Mouse (Mus musculus) lung, embryonic 16.5 days (tissue): Measurements from ENCODE around the gene Sirt6. TPM values are rescaled to one million over a fixed set of nuclear protein-coding genes. Genes with fewer than 3 reads are reported as not detected.
"Not testable (repeated sequence)": the region's sequence is repeated elsewhere in the genome, so short reads cannot be mapped to it uniquely, and the experiment has no call there.

Experiments used
- ATAC-seq: fragments of 200-750 bp; cut with Nextera tagmentation; 2 replicates; pipeline ENCODE4 v1.8.0; 2017; ENCODE audit warnings: low read depth, mild to moderate bottlenecking, moderate library complexity
- H3K27ac ChIP-seq: fragments of 300-500 bp; sonication (generic); 2 replicates; pipeline ENCODE4 v1.5.1; 2014; ENCODE audit warnings: mild to moderate bottlenecking, control low read depth, low read length
- H3K27me3 ChIP-seq: fragments of 300-500 bp; sonication (generic); 2 replicates; pipeline ENCODE4 v1.6.1; 2014; ENCODE audit warnings: low read depth, low read length, mixed read lengths; ENCODE audit not compliant: control insufficient read depth, insufficient read depth
- H3K36me3 ChIP-seq: fragments of 300-500 bp; sonication (generic); 2 replicates; pipeline ENCODE4 v1.6.1; 2014; ENCODE audit warnings: low read length; ENCODE audit not compliant: control insufficient read depth, insufficient read depth
- H3K4me1 ChIP-seq: fragments of 300-500 bp; sonication (generic); replicated peaks from 2 replicates; pipeline ENCODE4 v1.6.1; 2014; ENCODE audit warnings: low read length, mixed read lengths; ENCODE audit not compliant: control insufficient read depth, insufficient read depth
- H3K4me2 ChIP-seq: fragments of 300-500 bp; sonication (generic); 2 replicates; pipeline ENCODE4 v1.6.1; 2014; ENCODE audit warnings: low read depth, low read length, control low read depth
- H3K4me3 ChIP-seq: fragments of 300-500 bp; sonication (generic); 2 replicates; pipeline ENCODE4 v1.5.1; 2014; ENCODE audit warnings: mild to moderate bottlenecking, low read length, control low read depth
- H3K9ac ChIP-seq: fragments of 300-500 bp; sonication (generic); 2 replicates; pipeline ENCODE4 v1.6.1; 2014; ENCODE audit warnings: low read length, control low read depth
- H3K9me3 ChIP-seq: fragments of 300-500 bp; sonication (generic); 2 replicates; pipeline ENCODE4 v1.6.1; 2016; ENCODE audit warnings: low read length; ENCODE audit not compliant: control insufficient read depth
- WGBS: fragments of 180-500 bp; shearing (Covaris S2); extraction: QIAGEN DNeasy Blood & Tissue Kit; methylation state at CpG from one replicate; pipeline ENCODE4 v1.1.7; 2014; 5-methylcytosine and 5-hydroxymethylcytosine counted together
- polyA plus RNA-seq: library from polyadenylated mRNA; unstranded; fragments of >200 nt; fragmentation: Nextera tagmentation; extraction: Ambion mirVana; gene quantifications from 2 replicates; pipeline ENCODE4 v1.2.1, GENCODE M21; 2015

Gene Sirt6
- 38.0 and 40.0 TPM in 2 replicates for polyA plus RNA-seq

- Histone ChIP-seq H3K27me3 (no peaks in the 10 kb centered on the region), H3K4me3 (peak within 1 kb of the TSS; percentile 76), H3K4me1 (peaks cover 14% of the 10 kb centered on the region), H3K36me3 (peaks cover 19% of the 10 kb centered on the region), H3K27ac (peak within 1 kb of the TSS; percentile 88), H3K9ac (peak within 1 kb of the TSS; percentile 84), H3K4me2 (peak within 1 kb of the TSS; percentile 86), H3K9me3 (no peaks in the 10 kb centered on the region)
- ATAC-seq: peak; percentile 94
- WGBS: 4% methylated on average over 40 of the region's 40 CpGs
Observed at GRCm38 (mm10) chr10:81626994-81627835, at the start of gene Sirt6. TSS of gene Sirt6 (minus strand) at chr10:81627797.

GRCm38 (mm10) chr10:81656174-81656573, 28.6 kb upstream of the Sirt6 start:
- Histone ChIP-seq H3K4me3 (no peak overlapping the region), H3K27ac (no peak overlapping the region), H3K36me3 (peaks cover 18% of the 10 kb centered on the region), H3K9ac (no peak overlapping the region), H3K9me3 (peaks cover 19% of the 10 kb centered on the region), H3K4me1 (no peaks in the 10 kb centered on the region), H3K4me2 (no peak overlapping the region), H3K27me3 (no peaks in the 10 kb centered on the region)
- 98% methylated on average over 2 of the region's 2 CpGs for WGBS
- no peak for ATAC-seq

- 95% methylated on average over 10 of the region's 10 CpGs for WGBS
- Histone ChIP-seq H3K4me3 (no peak overlapping the region), H3K36me3 (peaks cover 18% of the 10 kb centered on the region), H3K4me2 (no peak overlapping the region), H3K4me1 (no peaks in the 10 kb centered on the region), H3K27ac (no peak overlapping the region), H3K9ac (no peak overlapping the region), H3K27me3 (no peaks in the 10 kb centered on the region), H3K9me3 (peaks cover 19% of the 10 kb centered on the region)
- no peak for ATAC-seq
Observed at GRCm38 (mm10) chr10:81655178-81655577, 27.6 kb upstream of the Sirt6 start.

- H3K36me3 ChIP-seq, H3K27me3 ChIP-seq, H3K4me1 ChIP-seq, H3K9me3 ChIP-seq: not testable (repeated sequence)
- peak within 1 kb of the TSS; percentile 57 for H3K4me3 ChIP-seq
- H3K9ac ChIP-seq: peak within 1 kb of the TSS; percentile 74
- peak within 1 kb of the TSS; percentile 65 for H3K4me2 ChIP-seq
- 1% methylated on average over 33 of the region's 52 CpGs for WGBS
- peak; percentile 95 for ATAC-seq
- peak within 1 kb of the TSS; percentile 39; the same call in 1 of the 2 replicates for H3K27ac ChIP-seq
Observed at GRCm38 (mm10) chr10:81648803-81649775, 21.5 kb upstream of the Sirt6 start, which contains the start of gene Gm10778. TSS of gene Gm10778 (plus strand) at chr10:81649059.

- no peaks in the 10 kb centered on the region for H3K27me3 ChIP-seq
- 79% methylated on average over 7 of the region's 7 CpGs for WGBS
- H3K4me2 ChIP-seq: no peak overlapping the region
- H3K4me1 ChIP-seq: peaks cover 12% of the 10 kb centered on the region
- no peaks in the 10 kb centered on the region for H3K9me3 ChIP-seq
- ATAC-seq: no peak
- H3K27ac ChIP-seq: no peak overlapping the region
- no peak overlapping the region for H3K4me3 ChIP-seq
- no peaks in the 10 kb centered on the region for H3K36me3 ChIP-seq
- no peak overlapping the region for H3K9ac ChIP-seq
Observed at GRCm38 (mm10) chr10:81646015-81646555, 18.5 kb upstream of the Sirt6 start.

- no peak for ATAC-seq
- Histone ChIP-seq H3K4me3 (no peak overlapping the region), H3K9ac (no peak overlapping the region), H3K27ac (no peak overlapping the region), H3K4me1 (peaks cover 12% of the 10 kb centered on the region), H3K27me3 (no peaks in the 10 kb centered on the region), H3K9me3 (no peaks in the 10 kb centered on the region), H3K36me3 (no peaks in the 10 kb centered on the region), H3K4me2 (no peak overlapping the region)
- 89% methylated on average over 4 of the region's 4 CpGs for WGBS
Observed at GRCm38 (mm10) chr10:81645391-81645790, 17.8 kb upstream of the Sirt6 start.

GRCm38 (mm10) chr10:81644716-81645115, 17.1 kb upstream of the Sirt6 start:
- H3K4me3 ChIP-seq: no peak overlapping the region
- H3K4me2 ChIP-seq: no peak overlapping the region
- H3K27me3 ChIP-seq: no peaks in the 10 kb centered on the region
- no peaks in the 10 kb centered on the region for H3K9me3 ChIP-seq
- no peak for ATAC-seq
- H3K4me1 ChIP-seq: peaks cover 12% of the 10 kb centered on the region
- no peak overlapping the region for H3K9ac ChIP-seq
- H3K27ac ChIP-seq: no peak overlapping the region
- 85% methylated on average over 18 of the region's 18 CpGs for WGBS
- no peaks in the 10 kb centered on the region for H3K36me3 ChIP-seq

GRCm38 (mm10) chr10:81644162-81644561, 16.6 kb upstream of the Sirt6 start:
- Histone ChIP-seq H3K4me2 (peak overlapping the region; percentile 92), H3K27ac (peak overlapping the region; percentile 96; the same call in 1 of the 2 replicates), H3K27me3 (no peaks in the 10 kb centered on the region), H3K9me3 (no peaks in the 10 kb centered on the region), H3K4me3 (peak overlapping the region; percentile 85), H3K9ac (peak overlapping the region; percentile 97), H3K36me3 (no peaks in the 10 kb centered on the region), H3K4me1 (peaks cover 12% of the 10 kb centered on the region)
- ATAC-seq: no peak
- WGBS: 56% methylated on average over 2 of the region's 2 CpGs
